Mouse (Mus musculus) spleen, postnatal 14 days (tissue): ENCODE data around the gene Aqp1.

Experiments
- DNase-seq, 2 experiments: peaks; one replicate each; pipeline ENCODE4 v3.0.0; 2021 to 2022; ENCODE audit warnings: low spot score in 2 of 2

Aqp1 gene

DNA sequence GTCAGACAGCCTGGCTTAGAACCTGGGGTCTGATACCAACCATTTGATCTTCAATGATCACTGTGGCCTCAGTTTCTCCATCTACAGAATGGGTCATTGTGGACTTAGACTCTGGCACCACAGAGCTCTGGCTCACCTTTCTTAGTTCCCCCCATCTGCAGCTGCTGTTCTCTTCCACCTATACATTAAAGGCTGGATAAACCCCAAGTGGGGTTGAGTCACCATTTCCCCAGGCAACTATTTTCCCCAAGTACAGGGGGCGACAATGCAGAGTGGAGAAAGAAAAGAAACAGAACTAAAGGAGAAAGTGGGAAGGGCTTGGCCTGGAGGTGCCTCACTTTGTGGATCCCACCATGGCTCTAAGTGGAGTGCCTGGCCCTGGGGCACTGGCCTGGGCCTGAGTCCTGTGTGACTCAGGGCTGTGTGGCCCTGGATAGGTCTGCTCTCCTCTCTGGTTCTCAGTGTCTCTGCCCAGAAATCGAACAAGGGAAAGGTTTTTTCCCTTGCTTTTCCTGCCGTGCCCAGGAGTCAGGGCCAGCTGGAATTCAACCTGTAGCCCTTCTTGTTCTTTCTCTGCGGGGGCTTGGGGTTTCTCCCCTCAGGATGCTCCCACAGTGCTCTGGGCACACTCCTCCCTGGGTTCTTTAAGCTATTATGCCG, 20.9 kb downstream of the Aqp1 start:
- no peak for DNase-seq

DNA sequence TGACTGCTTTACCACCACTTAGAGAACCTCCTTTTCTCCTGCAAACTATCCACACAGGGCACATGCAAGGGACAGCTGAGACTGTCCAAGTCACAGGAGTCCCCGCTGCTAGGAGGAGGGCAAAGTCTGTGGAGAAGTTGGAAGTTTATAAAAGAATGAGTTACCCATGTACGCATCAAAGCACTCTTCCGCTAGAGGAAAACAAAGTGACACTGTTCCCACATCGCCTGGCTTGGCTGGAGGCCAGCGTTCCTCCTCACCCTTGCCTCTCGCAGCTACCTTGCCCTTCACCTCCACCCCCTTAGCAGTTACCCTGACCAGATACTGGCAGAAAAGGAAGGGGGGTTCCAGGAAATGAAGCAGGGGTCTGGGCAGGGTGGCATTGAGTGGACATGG, 21.4 kb downstream of the Aqp1 start:
- peak in 1 of 2 experiments; percentile 33 for DNase-seq

DNA sequence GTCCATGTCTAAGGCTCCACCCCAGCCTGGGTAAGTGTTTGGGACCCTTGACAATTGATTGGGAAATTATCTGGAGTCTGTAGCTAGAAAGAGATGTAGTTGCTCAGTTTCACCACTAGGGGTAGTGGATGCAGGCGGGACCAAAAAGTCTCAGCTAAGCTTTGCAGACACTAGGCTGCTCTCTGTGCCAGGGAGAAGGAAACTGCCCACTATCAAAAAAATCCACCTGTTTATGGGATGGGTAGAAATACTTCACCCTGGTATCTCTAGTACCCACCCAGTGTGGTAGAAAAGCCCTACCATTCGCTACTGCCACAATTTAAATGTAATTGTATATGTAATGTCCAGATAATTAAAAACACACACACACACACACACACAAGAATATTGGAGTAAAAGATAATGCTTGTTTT, 22.5 kb downstream of the Aqp1 start:
- DNase-seq = no peak

DNA sequence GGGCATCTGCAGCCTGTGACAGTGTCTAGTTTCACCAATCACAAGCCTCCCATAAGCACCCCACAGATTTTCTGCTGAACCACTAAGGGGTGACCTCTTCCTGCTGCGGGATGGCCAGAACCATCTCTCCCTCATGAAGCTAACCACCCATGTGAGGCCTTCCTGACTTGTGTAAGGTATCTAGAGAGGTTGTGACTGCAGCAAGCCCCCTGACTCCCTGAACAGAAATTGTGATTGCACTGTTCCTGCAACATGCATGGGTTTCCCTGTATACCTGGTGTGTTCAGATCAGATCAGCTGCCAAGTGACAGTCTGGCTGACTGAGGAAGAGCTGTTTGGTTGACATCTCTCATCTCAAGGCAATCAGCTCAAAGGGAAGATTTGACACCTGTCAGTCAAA, 26.4 kb downstream of the Aqp1 start:
- no peak for DNase-seq

DNA sequence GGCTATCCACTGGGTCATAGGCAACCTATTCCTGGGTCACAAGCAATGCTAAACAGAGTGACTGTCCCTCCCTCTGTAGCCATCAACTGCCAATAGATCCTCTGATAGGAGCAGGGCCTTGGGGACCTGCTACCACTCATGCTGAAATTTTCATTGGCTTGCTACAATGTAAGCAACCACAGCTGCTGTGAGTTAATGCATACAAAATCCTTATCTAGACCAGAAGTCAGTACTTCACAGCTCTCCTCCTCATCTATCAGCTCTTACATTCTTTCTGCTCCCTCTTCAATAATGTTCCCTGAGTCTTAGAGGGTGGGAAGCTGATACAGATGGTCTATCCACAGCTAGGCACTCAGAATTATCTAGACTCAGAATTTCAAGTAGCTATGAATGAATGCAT, 30.9 kb downstream of the Aqp1 start:
- DNase-seq = no peak

DNA sequence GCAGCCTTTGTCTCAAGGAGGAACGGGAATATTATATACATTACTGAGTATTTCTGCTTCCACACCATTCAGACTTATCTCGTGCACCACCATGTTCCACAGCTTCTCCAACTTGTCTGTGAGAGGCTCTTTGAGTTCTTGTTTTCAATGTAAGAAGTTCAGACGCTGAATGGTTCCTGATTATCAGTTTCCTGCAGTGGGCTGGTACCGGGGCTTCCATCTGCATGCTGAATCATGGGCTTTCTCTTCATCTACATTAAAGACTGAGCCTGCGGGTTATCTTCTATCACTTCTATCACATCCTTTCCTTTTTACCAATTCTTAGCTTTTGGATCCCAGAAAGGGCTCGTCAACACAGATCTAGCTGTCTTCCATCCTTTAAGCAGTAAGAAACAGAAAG, 34.6 kb downstream of the Aqp1 start:
- DNase-seq = no peak

DNA sequence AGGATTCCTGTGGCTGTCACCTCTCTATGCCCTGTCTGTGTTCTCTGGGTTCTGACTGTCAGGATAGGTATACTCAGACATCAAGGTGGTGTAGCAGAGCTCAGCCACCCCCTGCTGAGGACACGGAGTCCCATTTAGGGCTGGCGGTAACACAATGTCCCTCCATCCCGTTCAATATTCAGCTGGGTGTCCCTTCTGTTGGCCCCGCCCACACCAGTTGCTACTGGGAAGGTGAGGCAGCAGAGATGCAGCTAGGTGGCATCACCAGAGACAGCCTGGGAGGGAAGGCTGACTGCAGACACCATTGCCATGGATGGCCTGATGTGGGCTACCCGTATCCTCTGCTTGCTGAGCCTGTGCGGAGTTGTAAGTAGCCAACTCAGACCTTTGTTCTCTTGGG, 39.8 kb downstream of the Aqp1 start, which contains the start of gene Ghrhr:
Ghrhr (plus strand) TSS at position 220 of the 400 bp plus-strand sequence.
- DNase-seq = no peak

DNA sequence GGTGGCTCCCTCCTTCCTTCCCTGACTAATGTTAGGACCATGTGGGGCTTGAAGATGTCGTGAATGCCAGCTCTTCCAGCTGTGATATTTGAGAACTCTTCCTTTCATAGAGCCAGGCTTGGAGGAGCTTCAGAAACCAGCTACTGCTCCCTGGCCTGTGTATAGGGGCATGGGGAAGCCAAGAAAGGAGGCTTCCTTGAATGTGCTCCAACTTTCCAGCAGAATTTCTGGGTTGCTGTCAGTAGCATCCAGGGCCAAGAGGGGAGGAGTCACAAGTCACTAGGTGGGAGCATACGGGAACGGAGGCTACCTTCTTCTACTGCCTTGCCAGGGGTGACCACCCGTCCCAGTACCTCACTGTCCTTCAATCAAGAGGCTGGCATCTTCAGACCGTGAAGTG, 40.3 kb downstream of the Aqp1 start:
- no peak for DNase-seq

DNA sequence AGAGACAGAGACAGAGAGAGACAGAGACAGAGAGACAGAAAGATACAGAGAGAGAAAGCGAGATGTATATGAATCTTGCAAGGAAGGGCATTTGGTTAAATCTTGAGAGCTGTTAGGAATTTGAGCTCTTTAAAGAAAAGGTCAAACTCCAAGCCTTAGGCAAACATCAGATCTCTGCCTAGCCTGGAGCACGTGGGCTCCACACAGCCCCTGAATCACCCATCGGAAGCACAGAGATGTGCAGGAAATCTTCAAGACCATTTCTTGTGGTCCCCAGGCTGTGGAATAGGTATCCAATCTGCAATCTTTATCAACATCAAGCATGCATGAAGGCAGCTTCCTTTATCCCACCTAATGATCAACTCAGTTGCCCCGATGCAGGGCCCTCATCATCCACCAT, 41.2 kb downstream of the Aqp1 start:
- no peak for DNase-seq

DNA sequence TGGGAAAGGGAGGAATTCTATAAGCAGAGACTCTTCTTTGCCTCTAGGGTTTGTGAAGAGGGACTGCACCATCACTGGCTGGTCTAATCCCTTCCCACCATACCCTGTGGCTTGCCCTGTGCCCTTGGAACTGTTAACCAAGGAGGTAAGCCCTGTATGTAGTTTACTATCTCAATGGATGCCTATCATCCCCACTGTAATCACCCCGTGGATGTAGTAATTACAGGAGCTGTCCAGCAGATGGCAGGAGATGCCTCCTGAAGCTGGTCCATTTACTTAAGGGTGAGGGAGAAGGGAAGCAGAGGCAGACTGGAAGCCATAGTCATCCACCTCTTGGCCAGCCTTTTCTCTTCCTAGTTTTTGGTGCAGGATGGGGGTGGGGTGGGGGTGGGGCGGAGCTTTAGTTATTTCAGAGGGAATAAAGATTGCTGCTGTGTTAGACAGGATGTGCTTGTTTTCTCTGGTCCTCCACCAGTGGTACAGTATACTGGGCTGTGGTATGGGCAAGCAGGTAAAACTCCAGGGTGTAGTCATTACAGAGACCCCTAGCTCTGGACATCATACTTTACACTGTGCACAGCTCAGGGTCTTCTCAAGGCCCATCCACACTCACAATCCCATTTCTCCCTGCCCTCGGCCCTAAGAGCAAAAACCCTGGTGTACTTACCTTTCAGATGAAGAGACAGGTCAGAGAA, 43.6 kb downstream of the Aqp1 start:
- DNase-seq = peak; percentile 33

DNA sequence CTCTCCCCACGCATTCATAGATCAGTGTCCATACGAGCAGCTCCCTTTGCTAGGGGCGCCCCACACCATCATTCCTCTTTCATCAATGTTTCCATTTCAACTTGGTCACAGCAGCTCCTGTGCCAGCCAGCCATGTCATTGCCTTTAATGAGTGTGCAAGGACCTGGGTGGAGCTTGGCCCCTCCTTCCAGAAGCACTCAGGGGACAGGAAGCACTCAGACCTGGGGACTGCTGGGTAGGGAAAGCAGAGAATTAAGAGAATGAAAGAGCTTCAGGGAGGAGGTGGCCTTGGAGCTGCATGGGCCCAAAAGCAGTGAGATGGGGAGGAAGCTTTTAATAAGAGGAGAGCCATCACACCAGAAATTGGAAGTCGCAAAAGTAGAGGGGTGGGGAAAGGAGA, 45.7 kb downstream of the Aqp1 start:
- DNase-seq = no peak

DNA sequence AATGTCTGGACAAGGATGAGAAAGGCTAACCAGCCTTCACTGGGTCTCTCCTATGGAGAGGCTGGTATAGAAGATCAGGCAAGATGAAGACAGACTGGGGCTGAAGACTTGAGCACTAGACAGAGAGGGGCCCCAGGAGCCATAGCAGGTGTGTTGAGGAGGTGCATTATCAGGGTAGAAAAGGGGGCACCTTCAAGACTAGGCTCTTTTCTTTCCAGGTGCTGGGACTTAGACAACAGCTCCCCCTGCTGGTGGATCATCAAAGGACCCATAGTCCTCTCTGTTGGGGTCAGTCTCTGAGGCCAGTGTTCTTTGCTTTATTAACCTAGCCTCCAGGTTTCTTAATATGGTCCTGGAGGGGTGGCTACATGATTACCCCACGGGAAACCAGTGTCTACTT, 47.7 kb downstream of the Aqp1 start:
- DNase-seq = peak; percentile 43 to 69

DNA sequence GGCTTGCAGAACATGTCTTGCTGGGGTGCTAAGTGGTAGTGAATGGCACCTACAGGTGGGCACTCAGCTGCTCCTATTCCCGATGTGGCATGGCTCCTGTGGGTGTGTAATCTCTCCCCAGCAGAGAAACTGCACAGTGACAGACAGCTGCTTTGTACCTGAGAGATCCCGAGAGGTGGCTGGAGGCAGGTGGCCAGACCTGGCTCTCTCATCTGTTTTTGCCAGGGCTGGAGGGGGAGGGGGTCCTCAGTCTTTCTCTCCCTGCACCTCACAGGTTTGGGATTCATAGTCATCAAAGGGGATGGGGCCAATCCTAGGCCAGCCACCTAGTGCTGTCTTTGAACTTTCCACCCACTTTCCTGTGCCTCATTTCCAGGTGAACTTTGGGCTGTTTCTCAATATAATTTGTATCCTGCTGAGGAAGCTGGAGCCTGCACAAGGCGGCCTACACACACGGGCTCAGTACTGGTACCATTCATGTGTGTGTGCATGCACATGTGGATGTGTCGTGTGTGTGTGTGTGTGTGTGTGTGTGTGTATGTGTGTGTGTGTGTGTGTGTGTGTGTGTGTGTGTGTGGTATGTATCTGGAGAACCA, 48.2 kb downstream of the Aqp1 start:
- DNase-seq = no peak

DNA sequence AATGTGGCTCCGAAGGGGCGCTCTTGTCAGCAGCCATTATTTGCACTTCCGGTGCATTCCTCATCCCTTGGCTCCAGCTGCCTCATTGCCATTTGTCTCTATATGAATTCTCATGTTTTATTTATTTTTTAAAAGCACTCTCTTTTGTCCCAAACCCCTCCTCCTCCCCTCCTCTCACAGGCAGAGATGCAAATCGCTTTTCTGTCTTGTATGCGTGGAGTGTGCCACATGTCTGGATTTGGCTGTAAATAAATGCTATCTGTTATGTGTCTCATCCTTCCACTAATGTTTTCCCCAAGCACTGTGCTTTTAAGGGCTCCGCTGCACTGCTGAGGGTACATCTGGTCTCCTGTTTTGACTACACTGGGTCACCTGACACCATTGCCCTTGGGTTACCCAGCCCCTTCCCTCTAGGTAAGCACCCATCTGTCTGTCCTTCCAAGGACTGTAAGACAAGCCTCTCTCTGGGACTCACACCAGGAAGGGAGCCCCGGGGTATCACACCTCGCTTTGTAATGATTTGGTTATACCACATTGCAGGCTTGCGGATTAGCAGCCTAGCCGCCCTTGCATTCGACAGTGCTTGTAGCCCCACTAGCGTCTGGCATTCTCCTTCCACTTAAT, 52.4 kb downstream of the Aqp1 start:
- no peak for DNase-seq

DNA sequence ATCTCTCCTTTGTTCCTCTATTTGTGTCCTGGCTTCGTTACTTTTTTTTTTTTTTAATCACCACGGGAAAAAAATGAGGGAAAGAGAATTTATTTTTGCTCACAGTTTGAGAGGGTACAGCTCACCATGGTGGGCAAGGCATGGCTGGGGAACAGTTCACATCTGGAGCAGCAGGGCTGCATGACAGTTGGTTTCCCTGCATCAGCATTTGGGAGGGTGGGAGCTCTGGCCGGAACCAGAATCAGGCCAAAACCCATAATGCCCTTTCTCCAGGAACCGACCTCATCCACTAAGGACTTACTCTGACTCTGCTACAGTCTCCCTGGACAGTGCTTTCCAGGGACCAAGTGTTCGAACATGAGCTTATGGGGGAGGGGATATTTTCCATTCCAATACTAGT, 53.1 kb downstream of the Aqp1 start:
- no peak for DNase-seq

DNA sequence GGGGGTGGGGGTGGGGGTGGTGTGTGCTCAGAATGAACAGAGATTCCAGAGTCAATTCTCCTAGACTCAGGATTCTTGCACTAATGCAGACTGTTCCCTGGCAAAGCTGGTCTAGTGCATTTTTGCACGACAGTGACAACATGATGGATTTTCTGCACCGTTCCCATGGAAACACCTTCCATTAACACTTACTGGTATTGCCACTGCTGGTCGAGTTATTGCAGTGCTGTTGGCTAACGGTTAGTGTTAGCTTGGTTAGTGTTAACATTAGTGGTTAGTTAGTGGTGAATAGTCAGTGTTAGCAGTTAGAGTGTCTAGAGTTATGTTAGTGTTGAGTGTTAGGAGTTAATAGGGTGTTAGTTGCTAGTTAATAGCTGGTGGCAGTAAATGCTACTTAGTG, 55.6 kb downstream of the Aqp1 start:
- DNase-seq = no peak

DNA sequence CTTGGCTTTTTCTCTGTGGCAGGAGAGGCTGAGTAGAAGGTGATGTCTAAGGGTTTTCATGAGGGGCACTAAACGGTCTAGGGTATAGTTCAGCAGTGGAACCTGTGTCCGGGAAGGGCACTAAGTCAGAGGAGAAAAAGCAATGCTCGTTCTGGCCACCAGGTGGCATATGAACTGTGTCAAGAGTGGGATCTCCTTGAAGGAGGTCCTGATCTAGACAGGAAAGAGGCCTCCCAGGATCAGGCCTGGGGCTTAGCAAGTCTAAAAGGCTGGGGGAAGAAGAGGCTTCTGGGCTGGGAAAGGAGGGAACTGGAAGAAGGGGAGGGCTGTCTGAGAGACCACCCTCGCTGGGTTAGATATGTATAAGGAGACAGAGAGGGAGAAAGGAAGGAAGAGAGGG, 56.2 kb downstream of the Aqp1 start:
- DNase-seq = peak in 1 of 2 experiments; percentile 53

DNA sequence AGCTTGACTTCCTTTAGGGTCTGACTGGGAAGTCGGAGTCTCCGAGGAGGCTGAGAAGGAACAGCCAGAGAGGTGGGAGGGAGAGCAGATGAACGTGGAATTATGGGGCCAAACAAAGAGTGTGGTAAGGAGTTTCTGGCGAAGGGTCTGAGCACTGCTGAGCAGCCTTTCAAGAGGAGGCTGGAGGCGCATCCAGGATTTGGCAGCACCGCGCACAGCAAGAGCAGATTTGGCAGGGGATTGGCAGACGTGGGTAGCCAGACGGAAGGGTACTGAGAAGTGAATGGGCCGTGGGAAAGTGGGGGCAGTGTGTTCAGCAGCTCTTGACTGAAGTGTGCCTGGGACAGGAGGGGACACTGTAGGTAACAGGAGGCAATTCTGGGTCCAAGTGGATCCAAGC, 58.6 kb downstream of the Aqp1 start:
- no peak for DNase-seq

DNA sequence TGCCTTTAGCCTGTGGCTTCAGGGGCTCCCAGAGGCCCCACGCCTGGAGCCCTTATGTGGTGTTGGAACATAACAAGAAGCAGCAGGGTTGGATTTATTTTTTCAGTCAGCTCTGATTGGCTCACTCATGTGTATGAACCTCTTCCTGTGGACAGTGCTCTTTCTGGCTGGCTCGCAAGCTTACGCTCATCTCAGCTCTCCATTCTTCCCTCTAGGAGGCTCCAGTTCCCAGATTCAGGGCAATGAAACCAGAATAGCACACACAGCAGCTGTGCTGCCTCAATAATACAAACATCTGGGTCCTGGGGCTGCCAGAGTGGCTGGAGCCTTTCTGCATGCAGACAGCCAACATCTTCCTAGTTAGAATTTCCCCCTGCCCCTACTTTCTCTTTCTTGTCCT, 59.9 kb downstream of the Aqp1 start:
- no peak for DNase-seq

DNA sequence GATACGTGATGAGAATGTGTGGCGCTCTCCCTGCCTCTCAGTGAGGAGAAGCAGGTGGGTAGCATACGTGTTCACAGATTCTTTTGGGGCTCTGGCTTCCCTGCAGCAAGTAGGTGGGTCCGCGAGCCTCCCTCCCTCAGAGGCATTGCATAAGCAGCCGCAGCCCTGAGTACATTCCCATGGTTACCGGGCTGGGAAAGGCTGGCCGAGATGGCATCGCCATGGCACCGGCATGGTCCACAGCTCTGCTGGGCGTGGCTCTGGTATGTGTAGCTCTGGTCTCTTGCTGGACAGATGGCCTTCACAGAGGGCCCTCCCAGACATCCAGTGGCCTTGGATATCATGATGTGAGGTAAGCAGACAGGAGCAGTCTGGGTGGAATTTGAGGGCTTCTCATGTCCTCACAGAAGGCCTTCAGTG, 60.4 kb downstream of the Aqp1 start:
- no peak for DNase-seq
